Mouse (Mus musculus) left cerebral cortex, adult 2 months (tissue): ENCODE results near the gene Msi1. TPM values are rescaled to one million over a fixed set of nuclear protein-coding genes. Genes with fewer than 3 reads are reported as not detected.
"Not testable (repeated sequence)": the region's sequence is repeated elsewhere in the genome, so short reads cannot be mapped to it uniquely, and the experiment has no call there.

Experiments
- DNase-seq, 2 experiments: peaks; one replicate each; pipeline ENCODE4 v3.0.0; 2021 to 2022; ENCODE audit warnings: low spot score in 2 of 2, mixed read lengths in 1 of 2; ENCODE audit errors: extremely low spot score in 1 of 2
- H3K27ac ChIP-seq: fragments of 200-600 bp; 2 replicates; pipeline ENCODE4 v1.8.1; 2022
- H3K4me3 ChIP-seq: fragments of 200-600 bp; 2 replicates; pipeline ENCODE4 v1.8.1; 2022
- CTCF ChIP-seq: fragments of 200-600 bp; IDR thresholded peaks from 2 replicates; pipeline ENCODE4 v1.8.1; 2022; ENCODE audit warnings: antibody characterized with exemption, mild to moderate bottlenecking, moderate library complexity
- intact Hi-C: fragments of 180-260 bp; cut with DNase I; formaldehyde crosslinking; loops from one replicate; pipeline ENCODE4 v1.15.1; 2025
- total RNA-seq, 2 experiments: library from RNA; stranded (reverse); gene quantifications; 2 replicates each; pipeline ENCODE4 v1.2.3; 2021

The Msi1 gene
- total RNA-seq, 2 experiments from 2014 or later = 46.1 to 51.8 TPM

GRCm38 (mm10) chr5:115435755-115436379 is 6.5 kb downstream of the Msi1 start:
- DNase-seq = no peak
- Histone ChIP-seq H3K27ac (peak overlapping the region; percentile 95), H3K4me3 (peak overlapping the region; percentile 52)
- TF ChIP-seq CTCF = no peak
- intact Hi-C loops = no loop called here

DNA sequence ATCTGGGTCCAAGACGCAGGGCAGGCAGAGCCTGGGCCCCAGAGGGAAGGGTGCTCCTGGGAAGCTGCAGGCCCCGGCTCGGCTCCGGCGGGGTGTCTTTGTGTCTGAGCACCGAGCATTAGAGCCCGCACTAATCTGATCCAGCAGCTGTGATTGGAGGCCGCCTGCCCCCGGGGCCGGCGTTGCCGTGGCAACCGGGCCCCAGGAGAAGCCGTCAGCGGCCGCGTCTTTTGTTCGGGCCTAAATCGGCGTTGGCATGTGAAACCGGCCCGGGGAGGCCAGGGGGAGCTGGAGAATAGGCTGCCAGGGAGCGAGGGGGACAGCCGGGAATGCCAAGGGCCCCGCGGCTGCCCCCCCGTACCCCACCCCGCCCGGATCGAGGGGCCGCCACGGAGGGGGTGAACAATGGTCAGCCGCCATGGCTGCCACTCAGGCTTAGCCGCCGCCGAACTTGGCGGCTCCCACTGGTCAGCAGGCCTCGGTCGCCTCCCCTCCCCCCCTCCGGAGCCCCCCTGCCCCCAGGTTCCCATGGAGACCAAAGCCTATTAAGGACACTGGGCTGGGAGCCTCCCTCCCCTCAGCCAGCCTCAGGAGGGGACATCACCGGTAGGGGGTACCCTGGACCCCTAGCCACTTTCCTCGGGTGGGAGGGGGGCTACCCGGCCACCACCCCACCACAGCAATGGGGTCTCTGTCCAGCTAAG is 7.2 kb downstream of the Msi1 start:
- intact Hi-C loops = no loop called here
- no peak; the same call in none of the 2 replicates for TF ChIP-seq CTCF
- peak overlapping the region; percentile 95 for H3K27ac ChIP-seq
- peak overlapping the region; percentile 52 for H3K4me3 ChIP-seq
- peak; percentile 85 to 91 for DNase-seq

GRCm38 (mm10) chr5:115437242-115437944 is 8.0 kb downstream of the Msi1 start:
- TF ChIP-seq CTCF = no peak
- Histone ChIP-seq H3K4me3 (no peak overlapping the region), H3K27ac (peak overlapping the region; percentile 95)
- intact Hi-C loops = no loop called here
- DNase-seq = no peak

DNA sequence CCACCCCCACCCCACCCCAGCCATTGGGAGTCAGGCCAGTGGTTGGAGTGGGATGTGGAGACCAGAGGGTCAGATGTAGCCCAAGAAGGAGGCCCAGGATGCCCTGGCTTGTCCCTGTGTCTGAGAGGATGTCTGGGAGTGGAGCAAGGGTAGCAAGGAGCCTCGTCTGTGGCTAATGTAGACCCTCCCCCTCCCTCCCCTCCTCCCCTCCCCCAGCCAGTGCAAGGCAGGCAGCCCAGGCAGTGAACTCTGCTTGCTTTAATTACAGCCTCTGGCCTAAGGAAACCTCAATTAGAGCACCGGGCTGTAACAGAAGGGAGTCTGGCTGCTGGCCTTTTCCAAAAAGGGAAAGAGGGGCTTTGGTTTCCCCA is 8.5 kb downstream of the Msi1 start:
- H3K4me3 ChIP-seq = no peak overlapping the region
- no peak for TF ChIP-seq CTCF
- intact Hi-C loops = no loop called here
- peak overlapping the region; percentile 36 for H3K27ac ChIP-seq
- DNase-seq = no peak

DNA sequence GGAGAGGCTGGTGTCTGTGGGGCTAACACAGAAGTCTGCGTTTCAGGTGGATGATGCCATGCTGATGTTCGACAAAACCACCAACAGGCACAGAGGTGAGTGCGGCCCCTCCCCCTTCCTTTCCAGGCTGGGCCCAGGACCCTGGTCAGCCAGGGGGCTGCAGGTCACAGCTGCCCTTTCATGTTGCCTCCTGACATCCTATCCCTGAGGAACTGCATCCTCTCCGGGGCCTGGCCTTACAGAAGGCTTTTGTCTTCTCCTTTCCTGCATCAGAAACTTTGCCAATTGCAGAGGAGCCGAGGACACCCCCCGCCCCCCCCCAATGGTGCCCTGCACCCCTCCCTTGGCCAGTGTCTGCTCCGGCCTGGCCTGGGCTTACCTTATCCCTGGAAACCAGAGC is 9.3 kb downstream of the Msi1 start:
- DNase-seq = no peak
- TF ChIP-seq CTCF = no peak
- intact Hi-C loops = no loop called here

DNA sequence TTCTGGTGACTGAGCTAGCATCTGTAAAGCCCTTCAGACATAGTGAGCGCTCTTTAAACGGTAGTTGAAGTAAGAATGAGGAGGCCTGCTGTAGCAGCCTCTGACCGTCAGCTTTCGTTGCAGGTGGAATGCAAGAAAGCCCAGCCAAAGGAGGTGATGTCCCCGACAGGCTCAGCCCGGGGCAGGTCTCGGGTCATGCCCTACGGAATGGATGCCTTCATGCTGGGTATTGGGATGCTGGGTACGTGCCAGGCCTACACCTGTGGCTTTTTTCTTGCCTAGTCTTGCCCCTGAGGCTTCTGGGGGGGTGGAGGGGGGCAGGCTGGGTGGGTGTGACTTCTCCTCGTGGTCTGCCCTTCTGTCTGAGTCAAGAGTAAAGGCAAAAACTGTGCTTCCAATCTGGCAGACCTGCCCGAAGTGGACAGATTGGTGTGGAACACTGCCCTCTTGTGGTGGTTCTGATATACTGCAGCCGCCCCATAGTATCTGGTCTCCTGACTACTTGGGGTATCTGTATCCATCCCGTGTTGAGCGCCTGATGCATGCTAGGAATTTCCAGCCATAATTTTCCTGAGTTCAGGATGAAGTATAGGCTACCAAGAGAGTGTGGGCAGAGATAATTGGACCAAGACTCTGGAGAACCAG is 11.9 kb downstream of the Msi1 start:
- intact Hi-C loops = loop anchor here (1.0 kb wide), 1 partner anchor 82 kb away; no protein-coding TSS in a partner anchor
- Histone ChIP-seq H3K27ac (no peak overlapping the region), H3K4me3 (no peak overlapping the region)
- TF ChIP-seq CTCF = peak; percentile 98
- peak; percentile 75 to 80 for DNase-seq

More for the DNA sequence above, 9.3 kb downstream of the Msi1 start:
- no peak overlapping the region for H3K4me3 ChIP-seq
- H3K27ac ChIP-seq = no peak overlapping the region

DNA sequence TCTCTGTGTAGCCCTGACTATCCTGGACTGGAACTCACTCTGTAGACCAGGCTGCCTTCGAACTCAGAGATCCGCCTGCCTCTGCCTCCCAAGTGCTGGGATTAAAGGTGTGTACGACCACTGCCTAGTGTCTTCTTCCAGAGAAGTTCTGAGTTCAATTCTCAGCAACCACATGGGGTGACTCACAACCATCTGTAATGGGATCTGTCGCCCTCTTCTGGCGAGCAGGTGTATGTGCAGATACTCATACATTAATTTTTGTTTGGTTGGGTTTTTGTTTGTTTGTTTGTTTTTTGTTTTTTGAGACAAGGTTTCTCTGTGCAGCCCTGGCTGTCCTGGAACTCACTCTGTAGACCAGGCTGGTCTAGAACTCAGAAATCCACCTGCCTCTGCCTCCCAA is 13.3 kb downstream of the Msi1 start:
- H3K27ac ChIP-seq, H3K4me3 ChIP-seq, intact Hi-C loops, DNase-seq: not testable (repeated sequence)
- peak; percentile 68 for TF ChIP-seq CTCF

- DNase-seq = no peak
- no peak for TF ChIP-seq CTCF
- H3K4me3 ChIP-seq = no peak overlapping the region
- no peak overlapping the region for H3K27ac ChIP-seq
- intact Hi-C loops = no loop called here
These were observed 14.7 kb downstream of the Msi1 start for GRCm38 (mm10) chr5:115444130-115444529.

DNA sequence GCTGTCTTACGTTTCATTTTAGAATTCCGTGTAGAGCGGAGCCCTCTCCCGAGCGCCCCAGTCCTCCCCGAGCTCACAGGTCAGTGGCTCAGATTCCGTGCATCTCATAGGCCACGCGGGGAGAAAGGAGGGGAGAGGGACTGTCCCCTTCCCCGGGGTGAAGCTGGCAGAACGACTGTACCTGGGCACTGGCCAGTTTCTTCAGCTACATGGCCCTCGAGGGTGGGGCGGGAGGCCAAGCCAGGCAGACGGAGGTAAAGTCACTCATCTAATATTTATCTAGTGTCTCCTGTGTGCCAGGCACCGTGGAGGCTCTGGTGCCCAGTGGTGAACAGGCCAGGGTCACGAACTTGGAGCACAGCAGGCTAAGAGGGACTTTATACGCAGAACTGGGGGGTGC is 17.7 kb downstream of the Msi1 start:
- TF ChIP-seq CTCF = no peak
- Histone ChIP-seq H3K4me3 (no peak overlapping the region), H3K27ac (no peak overlapping the region)
- no peak for DNase-seq
- intact Hi-C loops = no loop called here

DNA sequence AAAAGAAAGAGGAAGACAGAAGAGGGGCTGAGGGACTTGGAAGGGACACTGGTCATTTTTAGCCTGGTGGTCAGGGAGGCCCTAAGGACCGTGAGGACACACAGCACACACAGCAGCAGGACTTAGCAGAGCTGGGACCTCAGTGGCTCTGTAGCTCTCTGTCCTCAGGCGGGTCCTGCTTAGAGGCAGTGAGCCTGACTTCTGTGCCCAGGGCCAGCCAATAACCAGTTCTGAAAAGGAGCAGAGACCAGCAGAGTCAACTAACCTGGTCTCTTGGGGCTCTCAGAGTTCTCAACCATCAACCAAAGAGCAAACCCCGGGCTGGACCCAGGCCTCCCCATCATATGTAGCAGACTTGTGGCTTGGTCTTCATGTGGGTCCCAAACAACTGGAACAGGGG is 19.8 kb downstream of the Msi1 start:
- H3K27ac ChIP-seq = no peak overlapping the region
- intact Hi-C loops = no loop called here
- DNase-seq = no peak
- TF ChIP-seq CTCF = no peak
- H3K4me3 ChIP-seq = no peak overlapping the region

DNA sequence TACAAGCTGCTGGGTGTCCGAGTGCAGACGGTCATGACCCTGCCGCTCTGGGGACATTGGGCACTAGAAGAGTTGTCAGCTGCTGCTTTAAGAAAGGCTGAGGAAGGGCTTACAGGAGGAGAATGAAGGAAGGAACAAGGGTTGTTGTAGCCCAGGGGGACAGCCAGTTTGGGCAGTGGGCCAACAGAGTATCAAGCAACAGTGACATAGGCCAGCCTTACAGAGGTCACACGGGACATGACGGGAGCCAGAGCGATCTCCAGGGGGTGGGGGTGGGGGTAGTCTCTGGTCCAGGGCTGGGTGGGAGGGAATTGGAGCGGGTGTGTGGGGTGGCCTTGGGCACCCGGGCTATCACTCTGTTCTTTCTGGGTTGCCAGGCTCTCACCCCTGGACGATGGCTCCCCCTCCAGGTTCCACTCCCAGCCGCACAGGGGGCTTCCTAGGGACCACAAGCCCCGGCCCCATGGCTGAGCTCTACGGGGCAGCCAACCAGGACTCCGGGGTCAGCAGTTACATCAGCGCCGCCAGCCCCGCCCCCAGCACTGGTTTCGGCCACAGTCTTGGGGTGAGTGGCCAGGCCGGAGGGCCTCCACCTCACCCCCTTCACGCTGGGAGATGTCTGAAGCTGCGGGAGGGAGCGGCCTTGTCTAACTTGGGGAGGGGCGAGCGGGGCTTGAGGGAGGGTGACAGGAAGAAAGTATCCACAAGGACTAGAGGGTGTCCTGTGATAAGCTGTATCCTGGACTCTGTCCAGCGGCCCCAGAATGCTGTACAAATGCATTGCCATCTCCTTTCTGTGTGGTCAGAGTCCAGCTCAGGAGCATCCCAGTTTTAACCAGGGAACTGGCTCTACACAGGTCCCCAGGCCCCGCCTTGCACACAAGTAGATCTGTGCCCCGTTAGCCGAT is 21.3 kb downstream of the Msi1 start:
- intact Hi-C loops = no loop called here
- TF ChIP-seq CTCF = no peak
- no peak for DNase-seq
- H3K4me3 ChIP-seq = no peak overlapping the region
- no peak overlapping the region for H3K27ac ChIP-seq
